Mouse (Mus musculus) stomach, embryonic 14.5 days (tissue): ENCODE results near the gene Washc4. TPM values are rescaled to one million over a fixed set of nuclear protein-coding genes. Genes with fewer than 3 reads are reported as not detected.

Experiments
- ATAC-seq: fragments of 200-750 bp; cut with Nextera tagmentation; 2 replicates; pipeline ENCODE4 v1.8.0; 2017; ENCODE audit warnings: low read depth, moderate TSS enrichment; ENCODE audit not compliant: insufficient number of reproducible peaks, insufficient read depth, low FRiP score
- H3K27ac ChIP-seq: fragments of 300-500 bp; sonication (generic); 2 replicates; pipeline ENCODE4 v1.5.1; 2014; ENCODE audit warnings: mild to moderate bottlenecking, low read length, moderate library complexity, mixed read lengths
- H3K27me3 ChIP-seq: fragments of 300-500 bp; sonication (generic); 2 replicates; pipeline ENCODE4 v1.6.1; 2014; ENCODE audit warnings: low read length, control low read depth, mixed read lengths; ENCODE audit not compliant: control insufficient read depth, insufficient read depth
- H3K36me3 ChIP-seq: fragments of 300-500 bp; sonication (generic); 2 replicates; pipeline ENCODE4 v1.6.1; 2014; ENCODE audit warnings: mild to moderate bottlenecking, control low read depth, low read length, moderate library complexity, mixed read lengths; ENCODE audit not compliant: control insufficient read depth, insufficient read depth
- H3K4me1 ChIP-seq: fragments of 300-500 bp; sonication (generic); 2 replicates; pipeline ENCODE4 v1.6.1; 2014; ENCODE audit warnings: low read length, control low read depth, mixed read lengths; ENCODE audit not compliant: control insufficient read depth, insufficient read depth
- H3K4me2 ChIP-seq: fragments of 300-500 bp; sonication (generic); replicated peaks from 2 replicates; pipeline ENCODE4 v1.6.1; 2014; ENCODE audit warnings: low read depth, low read length, control low read depth
- H3K4me3 ChIP-seq: fragments of 300-500 bp; sonication (generic); 2 replicates; pipeline ENCODE4 v1.5.1; 2014; ENCODE audit warnings: low read depth, low read length, control low read depth
- H3K9ac ChIP-seq: fragments of 300-500 bp; sonication (generic); replicated peaks from 2 replicates; pipeline ENCODE4 v1.6.1; 2014; ENCODE audit warnings: low read depth, mild to moderate bottlenecking, control low read depth, low read length, moderate library complexity, mixed read lengths
- H3K9me3 ChIP-seq: fragments of 300-500 bp; sonication (generic); 2 replicates; pipeline ENCODE4 v1.6.1; 2016; ENCODE audit warnings: low read depth, low read length, control low read depth; ENCODE audit not compliant: control insufficient read depth
- WGBS: fragments of 180-500 bp; shearing (Covaris S2); extraction: QIAGEN DNeasy Blood & Tissue Kit; methylation state at CpG from one replicate; pipeline ENCODE4 v1.1.7; 2014; 5-methylcytosine and 5-hydroxymethylcytosine counted together
- polyA plus RNA-seq: library from polyadenylated mRNA; unstranded; fragments of >200 nt; fragmentation: Nextera tagmentation; extraction: Ambion mirVana; gene quantifications from 2 replicates; pipeline ENCODE4 v1.2.1, GENCODE M21; 2014

Gene Washc4
- polyA plus RNA-seq, 1 experiment from 2014 or later = 36.1 TPM

- no peak overlapping the region for H3K4me2 ChIP-seq
- no peaks in the 10 kb centered on the region for H3K4me1 ChIP-seq
- peaks cover 11% of the 10 kb centered on the region for H3K36me3 ChIP-seq
- ATAC-seq = 0 out of 2 replicates have a peak, but pooled peaks have one; percentile 44
- no peaks in the 10 kb centered on the region for H3K9me3 ChIP-seq
- H3K9ac ChIP-seq = no peak overlapping the region
- no peak overlapping the region for H3K4me3 ChIP-seq
- H3K27me3 ChIP-seq = no peaks in the 10 kb centered on the region
- no peak overlapping the region; the same call in 1 of the 2 replicates for H3K27ac ChIP-seq
- WGBS = 59% methylated on average over 8 of the region's 8 CpGs
Measured at GRCm38 (mm10) chr10:83624065-83624464, 80.5 kb downstream of the Washc4 start.

- ATAC-seq = no peak
- Histone ChIP-seq H3K4me3 (no peak overlapping the region), H3K27me3 (no peaks in the 10 kb centered on the region), H3K27ac (no peak overlapping the region; the same call in 1 of the 2 replicates), H3K36me3 (peaks cover 7% of the 10 kb centered on the region), H3K4me1 (no peaks in the 10 kb centered on the region), H3K9me3 (no peaks in the 10 kb centered on the region), H3K4me2 (no peak overlapping the region), H3K9ac (no peak overlapping the region)
- WGBS = 81% methylated on average over 12 of the region's 12 CpGs
Measured at GRCm38 (mm10) chr10:83624841-83625240, 81.3 kb downstream of the Washc4 start.

- WGBS = 95% methylated on average over 9 of the region's 9 CpGs
- H3K27ac ChIP-seq = no peak overlapping the region
- H3K4me3 ChIP-seq = no peak overlapping the region
- no peak overlapping the region for H3K4me2 ChIP-seq
- ATAC-seq = no peak
- no peak overlapping the region for H3K9ac ChIP-seq
- H3K4me1 ChIP-seq = no peaks in the 10 kb centered on the region
- no peaks in the 10 kb centered on the region for H3K9me3 ChIP-seq
- H3K36me3 ChIP-seq = peaks cover 10% of the 10 kb centered on the region
- H3K27me3 ChIP-seq = no peaks in the 10 kb centered on the region
Measured at GRCm38 (mm10) chr10:83627113-83627687, 83.6 kb downstream of the Washc4 start.

DNA sequence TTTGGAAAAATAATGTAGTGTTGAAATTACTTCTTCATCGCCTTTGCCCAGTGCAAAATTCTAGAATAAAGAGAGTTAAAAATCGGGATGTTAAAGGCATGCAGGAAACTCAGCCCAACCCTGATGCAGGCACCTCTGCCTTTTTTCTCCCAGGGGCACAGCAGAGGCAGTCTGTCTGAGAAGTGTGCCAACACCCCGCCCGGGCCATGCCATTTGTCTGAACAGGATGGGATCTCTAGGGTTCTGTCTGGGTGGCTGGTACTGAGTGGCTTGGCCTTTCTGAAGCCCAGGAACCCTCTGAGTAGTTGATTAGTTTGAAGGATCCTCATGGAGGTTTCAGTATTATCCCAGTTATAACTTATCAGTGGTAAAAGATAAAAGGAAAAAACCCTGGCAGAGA is 84.7 kb downstream of the Washc4 start:
- peaks cover 12% of the 10 kb centered on the region for H3K36me3 ChIP-seq
- H3K4me1 ChIP-seq = no peaks in the 10 kb centered on the region
- no peaks in the 10 kb centered on the region for H3K9me3 ChIP-seq
- H3K4me2 ChIP-seq = no peak overlapping the region
- H3K4me3 ChIP-seq = no peak overlapping the region
- no peak for ATAC-seq
- 87% methylated on average over 4 of the region's 4 CpGs for WGBS
- no peaks in the 10 kb centered on the region for H3K27me3 ChIP-seq
- no peak overlapping the region for H3K9ac ChIP-seq
- H3K27ac ChIP-seq = no peak overlapping the region

DNA sequence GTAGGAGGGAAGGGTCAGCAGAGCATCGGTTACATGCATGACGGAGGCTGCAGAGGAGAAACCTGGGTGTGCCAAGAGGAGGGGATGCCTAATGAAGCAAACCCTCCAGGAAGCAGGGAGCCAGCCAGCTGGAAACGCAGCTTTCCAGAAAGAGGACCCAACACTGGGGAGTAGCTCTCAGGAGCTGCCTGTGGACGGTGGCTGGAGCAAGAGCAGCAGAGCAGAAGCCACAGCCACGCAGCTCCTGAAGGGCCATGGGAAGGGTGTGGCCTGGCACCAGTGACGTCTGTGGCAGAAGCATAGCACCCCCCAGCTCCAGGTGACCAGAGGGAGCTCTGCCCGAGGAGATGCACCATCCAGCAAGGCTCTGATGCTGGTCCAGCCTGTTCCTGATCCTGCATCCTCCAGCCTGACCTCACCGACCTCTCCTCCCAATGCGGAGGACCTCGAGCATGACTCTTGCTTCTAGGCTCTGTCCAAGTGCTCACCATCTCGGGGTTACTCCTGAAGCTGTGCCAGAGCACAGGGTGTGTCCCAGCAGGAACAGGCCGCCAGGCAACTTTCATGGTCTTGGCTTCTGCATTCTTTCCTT is 85.7 kb downstream of the Washc4 start:
- peaks cover 2% of the 10 kb centered on the region; the same call in 1 of the 2 replicates for H3K4me1 ChIP-seq
- 84% methylated on average over 12 of the region's 12 CpGs for WGBS
- no peak overlapping the region for H3K9ac ChIP-seq
- ATAC-seq = no peak
- no peak overlapping the region for H3K4me2 ChIP-seq
- H3K27me3 ChIP-seq = no peaks in the 10 kb centered on the region
- no peak overlapping the region for H3K27ac ChIP-seq
- no peaks in the 10 kb centered on the region for H3K9me3 ChIP-seq
- peaks cover 12% of the 10 kb centered on the region for H3K36me3 ChIP-seq
- H3K4me3 ChIP-seq = no peak overlapping the region

- Histone ChIP-seq H3K9me3 (no peaks in the 10 kb centered on the region), H3K9ac (no peak overlapping the region), H3K4me2 (no peak overlapping the region), H3K36me3 (peaks cover 12% of the 10 kb centered on the region), H3K27ac (no peak overlapping the region), H3K27me3 (no peaks in the 10 kb centered on the region), H3K4me3 (no peak overlapping the region), H3K4me1 (peaks cover 8% of the 10 kb centered on the region; the same call in 1 of the 2 replicates)
- ATAC-seq = no peak
- WGBS = 91% methylated on average over 5 of the region's 5 CpGs
Measured at GRCm38 (mm10) chr10:83629878-83630277, 86.3 kb downstream of the Washc4 start.

GRCm38 (mm10) chr10:83630899-83631298 is 87.3 kb downstream of the Washc4 start:
- H3K4me1 ChIP-seq = peaks cover 13% of the 10 kb centered on the region; the same call in 1 of the 2 replicates
- no peaks in the 10 kb centered on the region for H3K9me3 ChIP-seq
- no peak overlapping the region for H3K4me2 ChIP-seq
- no peak for ATAC-seq
- peaks cover 12% of the 10 kb centered on the region for H3K36me3 ChIP-seq
- H3K9ac ChIP-seq = no peak overlapping the region
- 68% methylated on average over 3 of the region's 3 CpGs for WGBS
- no peak overlapping the region for H3K4me3 ChIP-seq
- no peaks in the 10 kb centered on the region for H3K27me3 ChIP-seq
- no peak overlapping the region for H3K27ac ChIP-seq

- H3K27ac ChIP-seq = no peak overlapping the region
- WGBS = 83% methylated on average over 10 of the region's 10 CpGs
- no peak for ATAC-seq
Measured at GRCm38 (mm10) chr10:83631775-83632174, 88.2 kb downstream of the Washc4 start.

More at GRCm38 (mm10) chr10:83631775-83632174, 88.2 kb downstream of the Washc4 start:
- H3K27me3 ChIP-seq = no peaks in the 10 kb centered on the region
- H3K4me3 ChIP-seq = no peak overlapping the region
- H3K36me3 ChIP-seq = peaks cover 12% of the 10 kb centered on the region
- no peak overlapping the region for H3K9ac ChIP-seq
- H3K4me2 ChIP-seq = no peak overlapping the region
- H3K4me1 ChIP-seq = peaks cover 13% of the 10 kb centered on the region; the same call in 1 of the 2 replicates
- H3K9me3 ChIP-seq = no peaks in the 10 kb centered on the region
